Mouse (Mus musculus) thymus, adult 18-20 months (tissue): ENCODE results near the gene Zfp423.

Experiments
- DNase-seq, 2 experiments: peaks; one replicate each; pipeline ENCODE4 v3.0.0; 2022; ENCODE audit warnings: mixed read lengths in 2 of 2

Gene Zfp423

DNA sequence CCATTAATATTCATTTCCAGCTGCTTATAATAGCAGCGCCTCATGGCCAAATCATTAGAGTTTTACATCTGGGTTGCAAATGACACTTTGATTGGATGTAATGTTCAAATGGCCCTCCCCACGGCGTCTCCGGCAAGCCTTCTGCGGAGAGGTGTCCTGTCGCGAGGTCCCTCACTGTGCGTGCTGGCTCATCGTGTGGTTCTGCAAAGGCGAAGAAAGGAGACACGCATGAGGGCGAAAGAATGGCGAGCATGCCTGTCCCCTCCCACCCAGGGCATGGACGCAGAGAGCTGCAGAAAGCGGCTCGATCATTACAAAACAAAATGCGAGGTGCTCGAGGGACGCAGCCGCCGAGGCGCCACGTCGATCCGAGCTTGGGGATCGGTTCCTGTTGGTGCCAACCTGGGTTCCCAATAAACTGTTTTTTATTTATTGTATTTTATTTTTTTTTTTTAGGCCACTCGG is 297.1 kb downstream of the Zfp423 start:
- DNase-seq: no peak

DNA sequence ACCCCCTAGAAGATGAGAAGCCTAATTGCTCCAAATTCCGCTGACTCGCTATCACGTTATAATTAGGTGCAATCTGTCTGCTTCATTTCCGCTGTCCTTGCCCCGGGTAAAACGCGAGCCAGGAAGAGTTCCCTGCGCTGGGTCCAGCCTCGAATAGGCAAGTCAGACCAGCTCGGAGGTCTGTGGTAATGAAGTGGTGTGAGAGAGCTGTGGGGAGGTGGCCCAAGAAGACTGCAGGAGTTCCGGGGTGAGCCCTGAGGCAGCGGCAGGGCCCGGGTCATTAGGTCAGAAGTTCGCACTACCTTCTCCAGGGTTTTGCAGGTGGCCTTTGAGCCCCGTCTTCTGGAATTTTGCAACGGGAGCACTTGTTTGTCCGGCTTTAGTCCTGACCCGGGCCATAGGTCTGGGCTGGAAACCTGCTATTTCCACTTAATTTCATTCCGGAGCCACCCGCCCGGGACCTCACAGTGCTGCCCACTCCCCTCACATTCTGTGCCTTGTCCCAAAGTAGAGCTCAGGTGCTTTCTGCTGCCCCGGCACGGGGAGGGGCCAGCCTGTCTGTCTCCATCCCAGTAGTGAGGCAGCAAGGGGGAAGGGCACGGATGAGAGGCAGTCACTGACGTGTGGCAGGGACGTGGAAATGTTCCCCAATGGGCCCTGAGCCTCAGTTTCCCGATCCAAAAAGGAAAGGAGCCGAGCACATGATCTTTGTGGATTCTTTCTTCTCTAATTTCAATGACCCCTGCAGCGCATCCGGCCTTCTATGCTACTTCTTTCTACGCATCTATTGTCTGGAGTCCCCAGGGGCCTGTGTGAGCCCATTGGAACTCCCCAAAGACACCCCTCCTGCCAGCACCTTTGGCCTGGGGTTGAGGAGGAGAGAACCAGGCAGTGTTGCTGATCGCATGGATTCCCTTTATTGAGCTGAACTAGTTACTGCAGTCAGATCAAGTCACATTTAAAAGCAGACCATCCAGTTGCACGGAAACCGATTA is 298.2 kb downstream of the Zfp423 start:
- no peak for DNase-seq

DNA sequence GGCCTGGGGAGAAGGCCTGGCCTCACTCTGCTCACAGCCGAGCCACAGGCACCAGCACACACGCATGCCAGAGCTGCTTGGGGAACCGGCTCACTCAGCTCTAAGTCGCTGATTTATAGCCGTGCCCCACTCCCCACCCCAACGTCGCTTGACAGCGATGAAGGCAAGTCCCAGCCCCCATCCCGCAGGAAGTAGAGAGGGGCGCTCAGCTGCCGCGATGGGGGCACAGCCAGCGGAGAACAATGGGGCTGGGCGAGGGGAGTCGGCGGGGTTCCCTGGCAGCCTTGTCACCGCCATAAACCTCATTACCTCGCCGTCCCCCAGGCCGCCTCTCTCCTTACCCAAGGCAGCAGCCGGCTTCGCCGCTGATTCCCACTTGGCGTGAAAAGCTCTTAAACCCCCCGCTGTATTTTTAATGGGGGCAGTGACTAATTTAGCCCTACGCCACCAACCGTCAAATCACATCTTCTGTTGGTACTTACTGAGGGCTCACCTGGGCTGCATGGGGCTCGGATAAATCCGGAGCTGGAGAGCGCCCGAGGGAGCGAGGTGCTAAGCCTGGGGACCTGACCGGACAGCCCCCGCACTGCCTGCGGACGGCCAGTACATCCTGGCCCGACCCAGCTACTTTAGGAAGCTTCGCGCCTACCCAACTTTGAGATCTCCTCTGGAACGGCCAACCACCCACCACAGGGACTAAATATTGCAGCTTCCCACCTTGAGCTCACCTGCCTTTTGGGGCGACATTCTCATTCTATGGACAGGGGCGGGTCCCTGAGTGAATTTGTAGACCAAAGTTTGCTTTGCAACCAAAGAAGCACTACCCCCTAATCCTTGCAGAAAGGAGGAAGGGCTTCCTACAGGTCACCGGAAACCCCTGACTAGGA is 299.1 kb downstream of the Zfp423 start:
- DNase-seq: no peak

DNA sequence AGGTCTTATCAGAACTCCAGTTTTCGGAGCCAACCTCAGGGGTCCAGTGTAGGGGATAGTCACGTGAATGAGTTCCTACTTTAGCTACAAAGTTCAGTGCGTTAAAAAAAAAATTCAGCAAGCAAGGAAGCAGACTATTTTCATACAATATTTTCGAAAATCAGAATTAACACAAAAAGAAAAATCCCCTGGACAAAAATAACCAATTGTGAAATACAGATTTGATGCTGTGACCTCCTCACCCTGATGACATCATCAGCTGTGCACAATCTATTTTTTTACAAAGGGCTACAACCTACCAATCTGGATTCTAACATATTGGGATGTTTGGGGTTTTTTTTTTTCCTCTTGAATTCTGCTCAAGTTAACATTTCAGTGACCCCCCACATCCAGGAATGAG is 301.9 kb downstream of the Zfp423 start:
- DNase-seq: no peak

DNA sequence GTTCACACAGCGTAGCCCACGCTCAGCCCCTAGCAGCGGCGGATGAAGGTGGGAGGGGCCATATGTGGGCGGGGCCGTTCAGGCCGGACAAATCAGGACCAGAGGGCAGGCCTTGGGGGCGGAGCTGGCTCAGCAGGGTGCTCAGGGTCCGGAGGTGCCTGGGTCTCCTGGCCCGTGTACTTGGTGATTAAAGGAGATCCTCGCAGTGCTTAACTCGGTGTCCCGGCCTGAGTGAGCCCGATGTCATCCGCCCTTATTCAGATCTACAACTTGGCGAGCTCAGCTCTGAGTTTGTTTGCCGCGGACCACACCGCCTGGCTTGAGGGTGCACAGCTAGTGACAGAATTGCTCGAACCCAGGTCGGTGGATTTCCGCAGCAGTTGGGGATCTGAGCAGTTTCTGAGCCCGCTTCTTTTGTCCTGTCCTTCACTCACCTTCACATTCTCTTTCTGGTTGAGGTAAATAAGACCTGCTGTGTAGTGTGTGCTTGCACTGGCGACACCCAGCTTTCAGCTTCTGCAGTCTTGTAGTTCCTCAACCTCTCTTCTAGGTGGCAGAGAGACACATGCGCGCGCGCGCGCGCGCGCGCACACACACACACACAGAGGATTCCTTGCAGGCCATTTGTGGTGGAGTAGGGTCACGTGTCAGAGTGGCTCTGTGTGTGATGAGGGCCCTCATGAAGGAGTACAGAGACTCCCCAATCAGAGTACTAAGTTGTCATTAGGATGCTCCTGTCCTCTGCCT is 302.7 kb downstream of the Zfp423 start:
- peak; percentile 26 to 43 for DNase-seq

DNA sequence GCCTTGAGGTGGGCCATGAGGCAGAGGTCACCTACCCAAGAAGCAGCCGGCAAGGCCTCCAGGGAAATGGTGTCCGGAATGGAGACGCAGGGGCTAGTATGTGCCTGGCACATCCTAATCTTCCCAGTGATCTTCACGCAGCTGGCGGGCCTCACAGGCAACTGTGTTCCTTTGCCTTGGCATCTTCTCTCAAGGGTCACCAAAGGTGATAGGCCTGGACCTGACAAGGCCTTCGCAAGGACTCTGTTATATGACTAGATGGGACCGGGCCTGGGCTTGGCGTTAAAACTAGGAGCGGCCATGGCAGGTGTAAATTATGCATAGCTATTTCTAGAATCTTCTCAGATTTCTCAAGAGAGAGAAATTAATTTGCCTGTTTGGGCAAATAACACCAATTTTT is 303.4 kb downstream of the Zfp423 start:
- no peak for DNase-seq

DNA sequence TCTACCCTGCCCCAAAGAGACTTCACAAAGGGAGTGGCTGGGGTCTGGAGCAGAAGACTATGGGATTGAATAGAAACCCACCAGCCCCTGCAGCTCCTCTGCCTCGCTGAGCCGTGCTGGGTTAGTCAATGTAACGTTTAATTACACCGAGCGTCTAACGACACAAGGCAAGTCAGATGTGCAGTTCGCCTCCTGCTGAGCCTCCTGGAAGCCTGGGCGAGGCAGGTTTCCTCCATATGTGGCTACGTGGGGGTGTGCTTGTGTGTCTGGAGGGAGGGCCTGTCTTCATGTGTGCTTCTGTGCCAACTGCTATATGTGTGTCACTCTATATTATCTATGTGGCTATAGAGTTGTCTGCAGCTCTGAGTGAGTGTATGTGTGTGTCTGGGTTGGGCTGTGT is 311.6 kb downstream of the Zfp423 start:
- DNase-seq: no peak

DNA sequence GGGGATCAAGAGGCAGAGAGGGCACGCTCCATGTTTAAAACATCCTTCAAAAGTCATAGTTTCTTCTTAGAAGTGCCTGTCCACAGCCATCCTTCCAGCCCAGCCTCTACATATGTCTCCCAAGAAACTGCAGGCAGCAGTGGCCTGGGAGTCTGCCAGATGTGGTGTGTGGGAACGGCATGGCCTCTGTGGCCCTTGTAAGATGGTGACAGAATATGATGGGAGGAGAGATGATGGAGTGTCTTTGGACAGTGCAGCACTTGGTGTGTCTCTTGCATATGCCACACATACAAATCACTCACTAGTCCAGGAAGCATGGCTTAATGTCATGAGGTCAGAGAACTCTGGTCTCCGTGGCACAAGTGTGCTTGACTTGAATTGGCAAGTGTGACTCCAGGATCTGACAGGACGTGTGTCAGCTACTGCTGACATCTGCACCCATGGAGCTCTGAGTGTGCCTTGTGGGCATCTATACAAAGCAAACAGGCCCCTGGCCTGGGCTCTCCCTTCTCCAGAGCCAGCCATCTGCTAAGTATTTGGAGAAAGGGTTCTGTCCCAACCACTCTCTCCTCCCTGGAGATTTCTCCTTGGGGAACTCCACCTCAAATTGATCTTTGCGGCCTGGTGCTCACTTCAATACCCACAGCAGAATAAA is 313.4 kb downstream of the Zfp423 start:
- no peak for DNase-seq

DNA sequence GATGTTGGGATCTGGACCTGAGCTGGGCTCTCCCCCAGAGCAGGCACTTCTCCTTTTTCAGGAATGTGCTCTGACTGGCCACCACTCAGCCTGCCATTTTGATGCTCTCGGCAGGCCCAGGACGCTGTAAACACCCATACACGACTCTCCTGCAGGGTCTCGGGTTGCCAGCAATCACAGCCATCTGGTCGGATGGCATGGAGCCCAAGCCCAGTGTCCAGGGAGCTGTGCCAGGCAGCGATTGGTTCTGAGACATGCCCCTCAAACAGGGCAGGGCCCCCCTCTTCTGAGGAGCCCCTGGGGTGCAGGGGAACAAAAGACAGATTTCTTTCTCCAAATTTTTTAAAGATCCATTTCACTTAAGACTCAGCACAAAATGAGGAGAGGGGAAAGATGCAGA is 314.0 kb downstream of the Zfp423 start:
- no peak for DNase-seq

DNA sequence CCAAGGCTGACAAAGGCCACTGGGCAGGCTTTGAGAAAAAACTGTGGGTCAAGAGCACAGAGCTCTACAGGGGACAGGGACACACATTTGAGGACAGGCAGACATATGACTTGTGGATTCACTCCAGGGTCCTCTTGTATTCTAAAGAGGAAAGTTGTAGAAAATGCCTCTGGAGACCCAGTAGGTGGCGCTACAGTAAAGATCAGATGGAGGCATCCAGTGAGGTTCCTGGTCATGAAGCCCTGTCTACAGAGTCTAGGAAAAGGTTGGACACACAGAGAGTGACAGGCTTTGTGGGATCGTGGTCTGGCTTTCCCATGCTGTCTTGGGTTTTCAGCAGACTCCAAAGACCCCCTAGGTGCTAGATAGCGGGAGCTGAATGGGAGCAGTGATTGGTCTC is 318.5 kb downstream of the Zfp423 start:
- no peak for DNase-seq

DNA sequence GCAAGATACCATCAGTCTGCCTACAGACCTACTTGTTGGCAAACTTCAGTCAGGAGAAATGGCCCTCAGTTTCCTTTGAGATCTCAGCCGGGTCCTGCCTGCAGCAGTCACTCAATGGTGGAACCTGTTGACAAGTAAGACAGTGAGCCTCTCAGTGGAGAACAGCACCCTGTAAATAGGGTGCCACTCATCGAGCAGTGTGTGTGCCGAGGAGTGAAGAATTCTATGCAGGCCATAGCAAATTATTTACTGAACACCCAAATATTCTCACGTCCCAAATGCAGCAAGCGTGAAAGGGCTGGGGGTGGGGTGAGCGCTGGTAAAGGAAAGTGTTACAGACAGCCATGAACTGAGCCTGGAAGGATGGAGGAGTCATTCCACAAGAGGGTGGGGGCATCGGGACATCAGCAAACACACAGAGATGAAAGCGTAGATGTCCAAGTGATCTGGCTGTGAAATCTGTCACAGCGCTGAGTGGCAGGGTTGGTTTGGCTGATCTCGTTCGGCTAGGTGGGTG is 323.1 kb downstream of the Zfp423 start:
- no peak for DNase-seq

DNA sequence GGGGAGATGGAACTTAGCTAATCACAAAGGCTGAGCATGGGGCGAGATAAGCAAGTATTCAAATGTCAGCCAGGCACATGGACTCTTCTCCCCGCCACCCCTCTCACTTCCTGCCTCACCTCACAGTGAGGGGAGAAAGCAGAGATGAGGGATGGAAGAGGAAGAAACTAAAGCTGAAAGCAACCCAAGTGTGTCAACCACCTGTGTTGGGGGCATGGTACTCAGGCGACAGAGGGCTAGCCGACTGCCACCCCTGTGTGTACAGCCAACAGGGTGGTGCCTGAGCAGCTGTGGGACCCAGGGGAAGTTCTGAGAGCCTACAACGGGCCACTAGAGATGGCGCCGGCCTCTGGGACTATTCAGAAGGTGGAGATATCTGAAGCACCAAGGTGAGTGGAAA is 327.6 kb downstream of the Zfp423 start:
- no peak for DNase-seq

DNA sequence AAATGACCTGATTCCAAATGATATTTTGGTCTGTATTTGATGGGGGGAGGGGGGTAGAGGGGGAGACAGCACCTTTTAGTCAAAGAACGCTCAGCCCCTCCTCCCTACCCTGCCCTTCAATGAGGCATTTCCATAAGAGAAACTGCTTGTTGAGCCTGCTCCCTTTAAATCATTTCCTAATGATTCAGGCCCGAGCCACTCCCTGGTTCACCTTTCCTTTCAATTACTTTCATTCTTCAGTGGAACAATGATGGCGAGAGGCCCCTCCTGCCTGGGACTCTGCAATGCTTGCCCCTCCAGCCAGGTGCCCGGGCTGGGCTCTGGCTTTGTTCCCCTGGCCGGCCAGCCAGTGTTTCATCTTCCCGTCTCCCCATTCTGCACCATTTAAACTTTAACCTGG is 329.7 kb downstream of the Zfp423 start:
- DNase-seq: no peak

DNA sequence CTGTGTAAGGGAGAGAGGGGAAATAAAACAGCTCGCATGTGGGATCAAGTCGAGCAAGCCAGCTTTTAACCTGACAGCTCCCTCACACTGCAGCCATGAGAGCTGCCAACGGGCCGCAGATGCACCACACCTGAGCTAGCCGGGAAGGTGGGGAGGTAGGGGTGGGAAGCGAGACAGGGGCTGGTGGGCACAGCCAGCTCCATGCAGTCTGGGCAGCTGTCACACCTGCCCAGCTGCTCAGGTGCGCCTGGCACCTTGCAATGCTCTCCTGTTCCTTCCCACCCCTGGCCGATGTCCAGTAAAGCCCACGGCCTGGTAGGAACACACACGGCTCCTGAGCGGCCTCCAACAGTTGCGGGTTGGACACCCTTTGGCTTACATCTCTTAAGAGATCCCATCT is 338.2 kb downstream of the Zfp423 start:
- no peak for DNase-seq

DNA sequence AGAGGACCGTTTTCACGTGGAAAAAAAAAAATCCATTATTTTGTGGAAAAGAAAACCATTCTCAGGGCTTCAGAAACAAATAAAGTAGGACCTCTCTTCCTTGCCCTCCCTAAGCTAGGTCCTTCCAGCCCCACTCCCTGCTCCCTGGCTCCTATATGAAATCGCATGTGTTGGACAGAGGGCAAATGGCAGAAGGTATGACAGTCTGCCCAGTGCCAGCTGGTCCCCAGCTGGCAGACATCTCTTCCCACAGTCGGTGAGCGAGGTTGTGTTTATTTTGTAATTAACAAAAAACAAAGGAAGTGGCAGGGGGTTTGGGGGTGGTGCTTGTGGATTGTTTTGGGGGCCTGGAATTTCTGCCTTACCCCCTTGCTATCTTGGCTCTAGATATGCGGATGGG is 339.2 kb downstream of the Zfp423 start:
- DNase-seq: no peak

DNA sequence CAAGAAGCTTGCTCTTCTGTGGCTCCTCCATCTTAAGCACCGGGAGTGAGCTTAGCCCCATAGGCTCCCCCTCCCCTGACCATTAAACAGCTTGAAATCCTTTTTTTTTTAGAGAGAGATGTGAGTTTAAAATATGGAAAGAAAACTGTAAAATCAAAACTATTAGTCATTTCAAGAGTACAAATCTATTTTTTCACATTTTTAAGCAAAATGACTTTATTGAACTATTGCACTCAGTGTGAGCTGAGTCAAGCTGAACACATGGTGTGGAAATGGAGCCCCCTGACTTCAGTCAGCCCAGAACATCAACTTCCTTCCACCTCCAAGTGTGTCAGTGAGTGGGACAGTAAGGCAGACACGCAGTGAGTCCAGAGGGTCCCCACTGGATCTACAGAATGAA is 339.9 kb downstream of the Zfp423 start:
- DNase-seq: no peak

DNA sequence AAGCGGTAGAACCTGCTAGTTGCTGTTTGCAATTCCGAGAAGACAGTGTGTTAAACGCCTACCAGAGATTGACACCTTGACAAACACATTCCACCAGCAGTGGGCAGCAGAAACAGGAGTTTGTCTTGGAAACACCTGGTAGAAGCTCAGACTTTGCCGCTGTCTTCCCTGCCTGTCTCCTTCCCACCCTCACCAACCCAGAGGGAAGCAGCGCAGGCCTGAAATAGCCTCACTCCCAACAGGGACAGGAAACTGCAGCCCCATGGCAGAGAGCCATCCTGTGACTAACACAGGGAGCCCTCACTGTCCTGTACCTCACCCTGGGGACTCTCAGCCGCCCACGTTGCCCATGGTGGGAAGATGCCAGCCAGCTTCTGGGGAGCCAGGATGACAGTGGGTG is 340.3 kb downstream of the Zfp423 start:
- no peak for DNase-seq

DNA sequence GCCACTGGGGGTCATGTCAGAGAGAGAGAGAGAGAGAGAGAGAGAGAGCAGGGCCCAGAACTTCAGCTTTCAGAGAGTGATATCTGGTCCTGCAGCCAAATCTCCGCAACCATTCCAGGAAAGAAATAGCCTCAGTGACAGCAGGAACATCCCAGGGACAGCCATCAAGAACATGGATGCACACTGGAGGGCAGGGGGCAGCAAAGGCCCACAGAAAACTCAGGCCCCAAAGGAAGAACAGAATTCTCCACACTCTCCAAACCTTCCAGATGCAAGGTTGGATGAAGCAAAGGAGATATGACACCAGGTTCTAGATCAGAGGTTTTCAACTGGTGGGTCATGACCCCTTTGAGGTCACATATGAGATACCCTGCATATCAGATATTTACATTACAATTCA is 345.7 kb downstream of the Zfp423 start:
- DNase-seq: no peak
